Mouse (Mus musculus) olfactory bulb, adult 2 months (tissue): ENCODE results near the gene Kpna3.

Experiments used
- CTCF ChIP-seq: fragments of 200-500 bp; IDR thresholded peaks from 2 replicates; pipeline ENCODE4 v1.5.1; 2012; ENCODE audit warnings: low read depth, mild to moderate bottlenecking, low read length, moderate library complexity; ENCODE audit not compliant: insufficient read depth
- POLR2A ChIP-seq: fragments of 200-500 bp; IDR thresholded peaks from 2 replicates; pipeline ENCODE4 v1.6.1; 2012; ENCODE audit warnings: mild to moderate bottlenecking, low read depth, low read length, moderate library complexity; ENCODE audit not compliant: insufficient read depth

- TF ChIP-seq CTCF (no peak), POLR2A (no peak)
Measured at GRCm38 (mm10) chr14:61349876-61350275, 89.8 kb downstream of the Kpna3 start.
